Mouse (Mus musculus) ES-CJ7 (cell line): ENCODE data around the gene Cisd3.

Source experiments
- DNase-seq: peaks from one replicate; pipeline ENCODE4 v3.0.0; 2011; ENCODE audit warnings: low read depth, low spot score

The Cisd3 gene

DNA sequence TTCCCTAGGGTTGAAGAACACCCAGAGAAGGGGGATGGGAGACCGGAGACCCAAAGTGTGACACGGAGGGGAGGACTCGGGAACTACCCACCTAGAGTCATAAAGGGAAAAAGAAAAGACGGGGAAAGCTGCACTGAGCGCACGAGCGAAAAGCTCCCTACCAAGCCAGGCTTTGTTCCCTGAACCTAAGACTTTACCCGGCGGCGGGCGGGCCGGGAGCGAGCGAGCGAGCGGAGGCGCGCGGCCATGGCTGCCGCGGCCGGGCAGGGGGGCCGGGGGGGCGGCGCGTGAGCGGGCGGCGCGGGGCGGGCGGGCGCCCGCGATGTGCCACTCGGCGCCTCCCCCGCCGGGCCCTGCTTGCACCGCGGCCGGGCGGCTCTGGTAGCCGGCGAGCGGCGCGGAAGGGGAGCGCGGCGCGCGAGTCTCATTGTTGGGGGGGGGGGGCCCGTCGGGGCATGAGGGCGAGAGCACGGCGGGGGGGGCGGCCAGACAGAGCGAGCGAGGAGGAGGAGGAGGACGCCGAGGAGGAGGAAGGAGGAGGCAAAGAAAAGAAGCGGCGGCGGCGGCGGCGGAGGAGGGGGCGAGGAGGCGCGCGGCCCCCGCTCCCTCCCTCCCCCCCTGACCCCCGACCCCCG, 22.6 kb upstream of the Cisd3 start, which contains the start of gene Mllt6:
Mllt6 (plus strand) TSS at position 522 of the 635 bp plus-strand sequence.
- DNase-seq, result no peak

DNA sequence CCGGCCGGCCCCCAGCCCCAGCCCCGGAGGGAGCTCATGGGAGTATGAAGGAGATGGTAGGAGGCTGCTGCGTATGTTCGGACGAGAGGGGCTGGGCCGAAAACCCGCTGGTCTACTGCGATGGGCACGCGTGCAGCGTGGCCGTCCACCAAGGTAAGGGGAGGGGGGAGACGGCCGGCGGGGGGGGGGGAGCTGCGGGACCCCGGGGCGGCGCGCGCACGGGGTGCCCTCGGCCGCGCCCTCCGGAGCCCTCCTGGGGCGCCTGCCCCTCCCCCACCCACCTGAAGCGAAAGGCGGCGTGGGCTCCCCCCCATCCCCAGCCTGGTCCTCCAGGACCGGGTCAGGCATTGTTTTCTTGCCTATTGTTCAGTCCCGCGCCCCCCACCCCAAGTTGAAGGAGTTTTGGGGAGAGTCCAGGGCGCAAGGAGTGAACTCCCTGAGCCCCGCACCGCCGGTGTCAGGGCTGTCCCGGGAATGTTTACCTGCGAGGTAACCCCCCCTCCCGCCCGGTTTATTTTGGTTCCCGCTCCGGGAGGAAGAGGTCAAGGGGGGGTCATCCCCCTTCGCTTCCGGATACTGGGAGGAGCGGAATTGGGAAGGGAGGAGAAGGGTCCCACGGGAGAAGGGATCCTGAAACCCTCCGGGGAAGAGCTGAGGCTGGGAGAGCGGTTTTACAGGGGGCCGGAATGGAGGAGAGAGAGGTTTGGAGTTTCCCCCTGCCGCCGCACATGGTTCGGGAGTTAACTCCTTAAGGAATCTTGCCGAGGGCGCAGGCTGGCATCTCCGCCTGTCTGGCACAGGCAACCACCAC, 21.9 kb upstream of the Cisd3 start:
- DNase-seq, result peak; percentile 86

DNA sequence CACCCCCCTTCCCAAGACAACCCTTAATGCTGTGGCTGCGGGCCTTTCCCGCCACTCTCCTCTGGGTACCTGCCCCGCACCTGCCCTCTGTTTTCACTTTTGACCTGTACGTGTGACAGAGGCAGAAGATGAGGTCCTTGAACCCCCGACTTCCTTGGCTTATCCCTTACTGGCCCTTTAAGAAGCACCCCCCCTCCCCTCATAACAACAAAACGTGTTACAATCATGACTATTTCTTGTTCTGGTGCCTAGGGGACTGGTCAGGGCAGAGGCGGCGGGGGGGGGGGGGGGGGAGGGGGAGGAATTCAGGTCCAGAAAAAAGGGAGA, 21.3 kb upstream of the Cisd3 start:
- peak; percentile 71 for DNase-seq

DNA sequence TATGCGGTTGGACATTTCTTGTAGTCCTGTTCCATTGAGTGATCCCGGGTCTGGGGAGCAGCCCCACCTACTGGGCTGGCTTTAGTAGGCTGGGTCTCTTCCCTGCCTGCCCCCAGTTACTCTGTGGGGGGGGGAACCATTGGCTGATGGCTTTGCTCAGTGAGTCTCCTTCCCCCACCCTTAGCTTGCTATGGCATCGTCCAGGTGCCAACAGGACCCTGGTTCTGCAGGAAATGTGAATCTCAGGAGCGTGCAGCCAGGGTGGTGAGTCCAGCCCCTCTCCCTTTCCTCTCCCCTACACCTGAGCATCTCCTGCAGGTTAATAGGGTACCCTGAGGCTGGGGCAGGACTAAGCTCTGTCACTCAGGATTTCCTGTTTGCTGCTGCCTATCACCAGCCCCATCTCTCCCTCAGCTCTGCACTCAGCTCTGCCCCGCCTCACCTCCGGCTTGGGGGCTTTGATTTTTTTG, 20.8 kb upstream of the Cisd3 start:
- peak; percentile 88 for DNase-seq

DNA sequence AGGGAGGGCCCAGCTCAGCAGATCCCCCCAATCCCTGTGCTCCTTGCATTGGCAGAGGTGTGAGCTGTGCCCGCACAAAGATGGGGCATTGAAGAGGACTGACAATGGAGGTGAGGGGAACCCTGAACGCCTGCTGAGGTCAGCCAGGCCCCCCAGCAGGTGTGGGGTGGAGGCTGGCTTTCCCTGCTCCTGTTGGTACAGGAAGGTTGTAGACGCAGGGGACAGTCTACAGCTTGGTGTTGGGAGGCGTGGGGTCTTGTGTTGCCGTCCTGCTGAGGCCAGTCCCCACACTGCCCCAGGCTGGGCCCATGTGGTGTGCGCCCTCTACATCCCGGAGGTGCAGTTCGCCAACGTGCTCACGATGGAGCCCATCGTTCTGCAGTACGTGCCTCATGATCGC, 20.2 kb upstream of the Cisd3 start:
- DNase-seq, result no peak

DNA sequence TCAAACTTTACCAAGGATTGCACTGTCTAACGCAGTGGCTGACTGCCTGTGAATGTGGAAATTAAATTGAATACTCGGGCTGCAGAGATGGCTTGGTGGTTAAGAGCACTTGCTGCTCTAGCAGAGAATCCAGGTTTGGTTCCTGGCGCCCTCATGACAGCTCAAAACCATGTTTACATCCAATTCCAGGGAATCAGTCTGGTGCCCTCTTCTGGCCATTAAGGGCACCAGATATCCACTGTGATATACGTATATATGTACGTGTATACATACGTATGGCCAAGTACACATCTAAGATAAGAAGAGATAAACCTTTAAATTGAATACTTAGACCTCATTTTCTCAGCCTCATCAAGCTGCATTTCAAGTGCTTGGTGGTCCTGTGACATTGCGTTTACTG, 19.4 kb upstream of the Cisd3 start:
- peak; percentile 80 for DNase-seq

DNA sequence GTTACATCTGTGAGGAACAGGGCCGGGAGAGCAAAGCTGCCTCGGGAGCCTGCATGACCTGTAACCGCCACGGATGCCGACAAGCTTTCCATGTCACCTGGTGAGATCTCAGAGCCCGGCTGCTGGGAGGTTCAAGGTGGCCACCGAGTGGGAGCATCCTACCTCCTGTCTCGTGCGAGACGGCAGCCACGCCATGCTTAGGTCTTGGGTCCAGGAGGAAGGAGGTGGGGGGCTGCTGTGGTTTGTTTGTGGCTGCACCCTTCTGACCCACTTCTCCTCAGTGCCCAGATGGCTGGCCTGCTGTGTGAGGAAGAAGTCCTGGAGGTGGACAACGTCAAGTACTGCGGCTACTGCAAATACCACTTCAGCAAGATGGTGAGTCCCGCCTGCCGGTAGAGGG, 18.8 kb upstream of the Cisd3 start:
- DNase-seq, result no peak

DNA sequence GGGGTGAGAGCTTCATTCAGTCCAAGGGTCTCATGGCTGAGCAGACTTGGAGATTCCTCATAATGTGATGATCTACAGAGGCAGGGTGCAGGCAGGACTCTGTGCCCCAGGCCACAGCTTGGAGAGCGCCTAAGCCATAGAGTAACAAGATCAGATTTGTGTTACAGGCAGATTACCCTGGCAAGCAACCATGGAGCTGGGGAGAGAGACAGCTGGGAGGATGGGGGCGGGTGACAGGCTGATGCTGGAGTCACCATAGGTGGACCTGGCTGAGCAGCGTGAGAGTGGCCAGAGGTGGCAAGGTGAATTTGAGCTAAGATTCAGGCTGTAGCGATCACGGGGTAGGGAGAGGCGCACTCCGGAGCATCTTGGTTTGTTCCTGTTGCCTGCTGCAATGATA, 17.5 kb upstream of the Cisd3 start:
- no peak for DNase-seq

DNA sequence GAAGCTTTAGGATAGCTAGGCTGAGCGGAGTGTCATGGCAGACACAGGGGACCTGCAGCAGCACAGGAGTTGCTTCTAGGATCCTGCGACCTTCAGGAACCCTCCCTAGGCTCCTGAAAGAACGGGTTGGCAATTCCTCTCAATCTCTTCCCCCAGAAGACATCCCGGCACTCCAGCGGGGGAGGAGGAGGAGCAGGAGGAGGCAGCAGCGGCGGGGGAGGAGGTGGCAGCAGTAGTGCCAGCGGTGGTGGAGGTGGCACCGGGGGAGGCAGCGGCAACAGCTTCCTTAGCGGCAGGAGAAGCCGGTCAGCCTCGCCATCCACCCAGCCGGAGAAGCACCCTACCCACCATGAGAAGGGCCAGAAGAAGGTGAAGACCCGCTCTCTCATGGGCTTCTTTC, 16.4 kb upstream of the Cisd3 start:
- DNase-seq, result no peak

DNA sequence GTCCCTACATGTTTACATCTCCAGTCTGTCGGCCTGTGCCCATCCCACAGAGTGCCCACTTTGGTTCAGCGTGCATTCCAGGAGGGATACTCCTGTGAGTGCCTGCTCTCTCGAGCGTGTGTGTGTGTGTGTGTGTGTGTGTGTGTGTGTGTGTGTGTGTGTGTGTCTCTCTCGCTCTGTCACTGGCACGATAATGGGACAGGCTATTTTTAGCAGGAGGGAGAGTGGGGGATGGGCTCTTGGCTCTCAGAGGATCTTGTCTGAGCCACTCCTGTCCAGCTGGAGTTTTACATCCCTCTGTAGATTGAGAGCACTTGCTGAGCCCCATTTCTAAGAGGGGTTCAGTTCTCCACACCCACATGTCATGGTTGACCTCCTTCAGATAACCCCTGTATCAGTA, 15.8 kb upstream of the Cisd3 start:
- peak; percentile 72 for DNase-seq

DNA sequence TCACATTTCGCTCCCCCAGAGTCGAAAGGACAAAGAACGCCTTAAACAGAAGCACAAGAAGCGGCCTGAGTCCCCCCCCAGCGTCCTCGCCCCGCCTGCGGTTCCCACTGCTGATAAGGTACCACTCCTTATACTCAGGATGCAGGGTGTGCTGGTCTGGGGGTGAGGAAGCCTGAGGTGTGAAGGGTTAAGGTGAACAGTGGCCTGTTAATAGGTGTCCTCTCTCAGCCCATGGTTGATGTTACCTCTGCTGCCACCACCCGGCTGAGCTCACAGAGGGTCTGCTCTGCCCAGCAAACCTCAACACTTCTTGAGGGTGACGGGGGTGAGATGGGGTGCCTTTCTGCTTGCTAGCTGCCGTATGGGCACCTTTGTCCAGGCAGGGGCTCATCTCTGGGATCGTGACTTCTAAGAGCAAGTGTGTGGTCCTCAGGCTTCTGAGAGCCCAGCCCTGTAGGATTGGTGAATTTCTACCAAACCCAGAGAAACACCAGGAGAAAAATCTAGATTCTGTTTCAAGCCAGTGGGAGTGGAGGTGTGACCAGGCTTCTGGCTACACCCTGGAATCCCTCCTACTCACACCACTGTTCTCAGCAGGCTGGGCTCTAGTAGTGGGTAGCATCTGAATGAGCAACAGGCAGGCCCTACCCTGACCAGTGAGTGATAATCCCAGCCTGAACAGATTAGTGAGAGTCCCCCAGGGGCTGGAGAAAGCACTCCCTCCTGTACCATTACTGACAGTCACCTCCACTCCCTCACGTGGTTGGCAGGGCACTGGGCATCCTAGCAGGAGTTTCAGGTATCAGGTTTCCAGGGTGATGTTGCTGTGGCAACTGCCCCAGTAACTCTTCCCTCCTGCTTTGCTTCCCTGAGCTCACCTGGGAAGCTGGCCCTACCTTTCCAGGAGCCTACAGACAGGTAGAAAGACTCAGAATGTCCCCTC, 15.1 kb upstream of the Cisd3 start:
- no peak for DNase-seq

DNA sequence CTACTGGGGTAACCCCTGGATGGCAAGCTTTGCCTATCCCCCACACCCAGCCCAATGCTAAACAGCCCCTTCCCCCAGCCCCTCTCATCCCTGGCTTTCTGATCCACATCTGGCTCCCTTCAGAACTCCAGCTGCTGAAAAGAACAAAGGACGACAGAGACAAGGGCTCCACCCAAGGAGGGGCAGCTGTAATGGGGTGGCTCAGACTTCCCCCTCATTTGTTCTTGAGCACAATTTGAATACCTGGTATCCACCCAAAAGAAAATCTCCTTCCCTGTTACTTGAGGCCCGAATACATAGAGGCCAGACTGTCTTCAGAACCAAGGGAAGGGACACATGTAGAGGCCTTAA, 14.5 kb upstream of the Cisd3 start:
- peak; percentile 96 for DNase-seq

DNA sequence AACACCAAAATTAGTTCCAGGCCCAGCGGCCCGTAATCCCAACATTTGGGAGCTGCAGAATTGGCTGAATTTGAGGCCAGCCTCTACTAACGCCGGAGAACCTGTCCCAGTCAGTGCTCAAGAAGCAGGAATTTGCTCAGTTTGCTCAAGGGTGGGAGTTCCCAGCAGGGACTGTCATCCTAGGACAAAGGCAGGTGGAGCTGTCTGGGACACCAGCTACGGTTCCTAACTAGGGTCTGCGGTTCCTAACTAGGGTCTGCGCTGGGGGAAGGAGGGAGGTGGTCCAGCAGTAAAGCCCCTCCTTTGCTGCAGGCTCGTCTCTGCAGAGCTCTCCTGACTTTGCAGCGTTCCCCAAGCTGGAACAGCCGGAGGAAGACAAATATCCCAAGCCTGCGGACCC, 12.5 kb upstream of the Cisd3 start:
- DNase-seq, result peak; percentile 83

DNA sequence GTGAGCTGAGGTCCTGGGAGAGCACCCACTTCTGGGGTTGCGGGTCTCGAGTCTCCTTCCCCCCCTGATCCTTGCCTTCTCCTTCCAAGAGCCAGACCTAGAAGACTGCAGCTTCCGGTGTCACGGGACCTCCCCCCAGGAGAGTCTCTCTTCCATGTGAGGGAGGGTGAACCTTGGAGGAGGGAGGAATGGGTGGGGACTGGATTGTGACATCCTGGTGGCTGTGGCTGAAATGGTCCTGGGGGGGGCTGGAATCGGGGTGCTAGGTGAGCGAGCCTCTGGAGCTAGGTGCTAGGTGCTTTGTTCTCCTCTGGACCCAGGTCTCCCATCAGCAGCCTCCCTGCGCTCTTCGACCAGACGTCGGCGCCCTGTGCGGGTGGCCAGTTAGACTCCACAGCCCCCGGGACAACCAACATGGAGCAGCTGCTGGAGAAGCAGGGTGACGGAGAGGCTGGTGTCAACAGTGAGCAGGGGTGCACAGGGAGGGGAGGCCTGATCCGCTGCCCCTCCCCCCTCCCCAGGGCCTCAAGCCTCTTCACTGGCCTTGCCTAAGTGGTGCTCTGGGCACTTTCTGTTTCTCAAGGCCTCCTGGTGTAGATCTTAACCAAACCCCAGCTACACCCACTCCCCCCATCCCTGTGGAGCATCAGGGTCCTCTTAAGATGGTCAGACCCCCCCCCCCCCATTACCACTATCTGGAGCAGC, 9.4 kb upstream of the Cisd3 start:
- no peak for DNase-seq

DNA sequence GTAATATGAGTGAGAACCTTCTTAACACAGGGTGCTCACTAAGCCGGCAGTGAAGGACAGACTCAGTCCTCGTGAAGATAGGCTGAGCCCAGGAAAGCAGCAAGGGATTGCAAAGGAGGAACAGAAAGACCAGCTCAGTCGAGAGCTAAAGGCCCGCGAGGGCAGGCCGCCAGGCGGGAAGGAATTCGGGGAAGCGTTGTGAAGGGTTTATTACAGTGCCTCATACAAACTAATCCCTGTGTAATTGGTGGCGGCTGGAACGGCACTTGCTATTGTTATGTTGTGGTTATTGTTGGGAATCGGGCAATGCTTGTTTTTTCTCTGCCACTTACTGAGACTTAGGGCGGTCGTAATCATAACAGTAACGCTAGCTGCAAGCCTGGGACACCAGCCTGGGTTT, 8.2 kb upstream of the Cisd3 start:
- DNase-seq, result no peak

DNA sequence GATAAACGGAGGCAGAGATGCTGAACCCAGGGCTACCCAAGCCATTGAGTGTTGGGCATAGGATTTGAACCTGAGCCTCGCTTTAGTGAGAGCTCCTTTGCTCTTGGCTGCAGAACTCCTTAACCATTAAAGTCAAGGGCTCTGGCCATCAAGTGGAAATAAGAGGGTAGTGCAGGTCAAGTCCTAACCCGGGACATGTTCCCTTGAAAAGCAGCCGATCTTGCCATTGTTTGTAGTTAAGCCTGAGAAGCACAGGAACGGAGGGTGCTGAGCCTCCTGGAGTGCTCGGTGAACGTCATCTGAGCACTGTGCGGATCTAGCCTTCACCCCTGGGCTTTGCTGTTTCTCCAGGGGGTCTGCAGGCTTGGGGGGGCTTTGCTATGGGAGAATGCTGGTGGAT, 7.8 kb upstream of the Cisd3 start:
- peak; percentile 88 for DNase-seq

DNA sequence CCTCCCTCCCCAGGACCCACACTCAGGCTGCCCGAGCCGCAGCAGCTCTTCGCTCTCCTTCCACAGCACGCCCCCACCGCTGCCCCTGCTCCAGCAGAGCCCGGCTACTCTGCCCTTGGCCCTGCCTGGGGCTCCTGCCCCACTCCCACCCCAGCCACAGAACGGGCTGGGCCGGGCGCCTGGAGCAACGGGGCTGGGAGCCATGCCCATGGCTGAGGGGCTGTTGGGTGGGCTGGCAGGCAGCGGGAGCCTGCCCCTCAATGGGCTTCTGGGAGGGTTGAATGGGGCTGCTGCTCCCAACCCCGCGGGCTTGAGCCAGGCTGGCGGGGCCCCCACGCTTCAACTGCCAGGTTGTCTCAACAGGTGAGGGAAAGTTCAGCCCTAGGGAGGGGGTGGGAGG, 7.3 kb upstream of the Cisd3 start:
- no peak for DNase-seq

DNA sequence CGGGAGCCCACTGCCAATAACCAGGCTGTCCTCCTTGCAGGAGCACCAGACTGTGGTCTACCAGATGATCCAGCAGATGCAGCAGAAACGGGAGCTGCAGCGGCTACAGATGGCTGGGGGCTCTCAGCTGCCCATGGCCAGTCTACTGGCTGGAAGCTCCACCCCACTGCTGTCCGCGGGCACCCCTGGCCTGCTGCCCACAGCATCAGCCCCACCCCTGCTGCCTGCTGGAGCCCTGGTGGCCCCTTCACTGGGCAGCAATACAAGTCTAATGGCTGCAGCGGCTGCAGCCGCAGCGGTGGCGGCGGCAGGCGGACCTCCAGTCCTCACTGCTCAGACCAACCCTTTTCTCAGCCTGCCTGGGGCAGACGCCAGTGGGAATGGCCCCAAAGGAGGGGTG, 5.2 kb upstream of the Cisd3 start:
- no peak for DNase-seq

DNA sequence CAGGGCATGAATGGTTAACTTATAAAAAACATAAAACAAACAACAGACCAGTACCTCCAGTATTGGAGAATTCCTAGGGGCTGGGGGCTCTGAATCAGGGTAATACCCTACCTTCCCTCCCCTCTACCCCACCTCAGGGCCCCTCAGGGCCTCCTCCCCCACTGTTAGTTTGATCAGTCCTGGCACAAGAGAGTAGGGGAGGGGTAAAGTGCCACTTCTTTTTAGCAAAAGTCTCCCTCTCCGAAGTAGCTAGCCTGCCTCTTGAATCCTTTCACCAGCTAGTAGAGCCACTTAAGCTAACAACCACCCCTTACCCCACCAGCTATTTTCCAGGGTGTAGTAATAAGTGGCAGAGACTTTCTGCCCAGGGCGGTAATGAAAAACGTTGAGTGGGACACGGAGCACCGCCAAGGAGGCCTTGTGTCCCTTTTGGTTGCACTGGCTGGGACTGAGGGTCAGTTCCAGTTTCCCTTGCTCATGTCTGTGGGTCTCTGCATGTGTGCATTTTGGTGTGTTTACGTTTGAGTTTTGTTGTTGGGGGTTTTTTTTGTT, 3.0 kb upstream of the Cisd3 start:
- no peak for DNase-seq

DNA sequence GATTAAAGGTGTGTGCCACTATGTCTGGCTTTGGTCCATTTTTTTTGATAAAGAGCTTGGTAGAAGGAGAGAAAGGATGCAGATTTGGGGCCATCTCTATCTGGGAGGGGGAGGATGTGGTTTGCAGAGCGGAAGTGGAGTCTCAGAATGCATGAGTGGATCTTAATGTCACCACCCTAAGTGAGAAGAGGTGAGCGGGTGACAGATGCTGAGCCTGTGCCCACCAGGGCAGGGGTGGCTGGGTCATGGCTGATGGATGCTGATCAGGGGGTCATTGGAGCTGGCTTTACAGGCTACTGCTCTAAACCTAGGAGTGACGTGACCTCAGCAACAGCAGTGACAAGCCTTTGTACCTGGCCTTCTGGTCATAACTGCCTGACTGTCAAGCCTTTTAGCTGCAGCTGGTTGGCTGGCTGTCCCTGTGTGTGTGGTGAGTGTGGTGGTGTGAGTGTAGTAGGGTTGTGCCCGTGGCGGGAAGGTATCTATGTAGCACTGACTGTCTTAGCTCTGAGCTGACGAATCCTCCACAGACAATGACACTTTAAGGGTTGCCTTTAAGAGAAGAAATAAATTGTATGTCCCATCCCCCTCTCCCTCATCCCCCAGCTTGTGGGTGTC, 1.5 kb upstream of the Cisd3 start:
- DNase-seq, result no peak

DNA sequence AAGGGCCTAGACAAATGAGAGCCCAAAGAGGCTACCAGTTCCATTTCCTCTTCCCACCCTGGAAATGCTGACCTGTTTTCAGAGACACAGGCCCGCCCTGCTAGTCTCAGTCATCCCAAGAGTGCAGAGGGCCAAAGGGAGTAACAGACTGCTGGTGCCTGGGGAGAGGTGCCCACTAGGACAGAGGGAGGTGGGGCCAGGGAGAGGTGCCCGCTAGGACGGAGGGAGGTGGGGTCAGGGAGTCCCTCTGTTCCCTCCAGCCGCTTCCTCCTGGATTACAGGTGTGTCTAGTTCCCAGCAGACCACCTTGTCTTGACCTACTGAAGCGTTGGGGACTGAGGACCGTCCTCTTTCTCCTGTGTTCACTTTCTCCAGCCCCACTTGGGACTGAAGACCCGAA, 860 bp upstream of the Cisd3 start:
- no peak for DNase-seq
